Mouse (Mus musculus) lung, embryonic 16.5 days (tissue): ENCODE results near the gene 2310057N15Rik. TPM values are rescaled to one million over a fixed set of nuclear protein-coding genes. Genes with fewer than 3 reads are reported as not detected.
"Not testable (repeated sequence)": the region's sequence is repeated elsewhere in the genome, so short reads cannot be mapped to it uniquely, and the experiment has no call there.

ENCODE experiments used
- ATAC-seq: fragments of 200-750 bp; cut with Nextera tagmentation; 2 replicates; pipeline ENCODE4 v1.8.0; 2017; ENCODE audit warnings: low read depth, mild to moderate bottlenecking, moderate library complexity
- H3K27ac ChIP-seq: fragments of 300-500 bp; sonication (generic); 2 replicates; pipeline ENCODE4 v1.5.1; 2014; ENCODE audit warnings: mild to moderate bottlenecking, control low read depth, low read length
- H3K27me3 ChIP-seq: fragments of 300-500 bp; sonication (generic); 2 replicates; pipeline ENCODE4 v1.6.1; 2014; ENCODE audit warnings: low read depth, low read length, mixed read lengths; ENCODE audit not compliant: control insufficient read depth, insufficient read depth
- H3K36me3 ChIP-seq: fragments of 300-500 bp; sonication (generic); 2 replicates; pipeline ENCODE4 v1.6.1; 2014; ENCODE audit warnings: low read length; ENCODE audit not compliant: control insufficient read depth, insufficient read depth
- H3K4me1 ChIP-seq: fragments of 300-500 bp; sonication (generic); replicated peaks from 2 replicates; pipeline ENCODE4 v1.6.1; 2014; ENCODE audit warnings: low read length, mixed read lengths; ENCODE audit not compliant: control insufficient read depth, insufficient read depth
- H3K4me2 ChIP-seq: fragments of 300-500 bp; sonication (generic); 2 replicates; pipeline ENCODE4 v1.6.1; 2014; ENCODE audit warnings: low read depth, low read length, control low read depth
- H3K4me3 ChIP-seq: fragments of 300-500 bp; sonication (generic); 2 replicates; pipeline ENCODE4 v1.5.1; 2014; ENCODE audit warnings: mild to moderate bottlenecking, low read length, control low read depth
- H3K9ac ChIP-seq: fragments of 300-500 bp; sonication (generic); 2 replicates; pipeline ENCODE4 v1.6.1; 2014; ENCODE audit warnings: low read length, control low read depth
- H3K9me3 ChIP-seq: fragments of 300-500 bp; sonication (generic); 2 replicates; pipeline ENCODE4 v1.6.1; 2016; ENCODE audit warnings: low read length; ENCODE audit not compliant: control insufficient read depth
- WGBS: fragments of 180-500 bp; shearing (Covaris S2); extraction: QIAGEN DNeasy Blood & Tissue Kit; methylation state at CpG from one replicate; pipeline ENCODE4 v1.1.7; 2014; 5-methylcytosine and 5-hydroxymethylcytosine counted together
- polyA plus RNA-seq: library from polyadenylated mRNA; unstranded; fragments of >200 nt; fragmentation: Nextera tagmentation; extraction: Ambion mirVana; gene quantifications from 2 replicates; pipeline ENCODE4 v1.2.1, GENCODE M21; 2015

The 2310057N15Rik gene
- polyA plus RNA-seq: not detected in 2 replicates

DNA sequence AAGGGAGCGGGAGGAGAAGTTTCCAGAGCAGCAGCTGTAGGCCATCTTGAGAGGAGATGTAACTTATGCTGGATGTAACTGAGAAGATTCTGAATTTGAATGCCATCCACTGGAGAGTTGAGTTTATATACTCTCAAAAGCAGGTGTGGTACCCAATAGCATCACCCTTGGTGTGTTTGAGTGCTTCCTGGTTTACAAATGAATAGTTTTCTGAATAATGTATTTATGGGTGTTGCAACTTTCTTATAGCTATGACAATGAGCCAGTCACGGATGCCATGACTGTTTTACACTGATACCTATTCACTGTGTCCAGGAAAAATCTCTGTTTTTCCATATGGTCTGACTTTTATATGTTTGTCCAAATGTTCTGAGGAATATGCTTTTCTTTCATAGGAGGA is at the start of gene 2310057N15Rik:
Gene 2310057N15Rik, minus strand, starts transcription at position 101 of the 400 bp plus-strand sequence.
- 83% methylated on average over 2 of the region's 2 CpGs for WGBS
- ATAC-seq: no peak
- Histone ChIP-seq H3K27ac (no peak within 1 kb of the TSS), H3K9ac (no peak within 1 kb of the TSS), H3K4me1 (no peaks in the 10 kb centered on the region), H3K4me3 (no peak within 1 kb of the TSS), H3K27me3 (no peaks in the 10 kb centered on the region), H3K9me3 (no peaks in the 10 kb centered on the region), H3K4me2 (no peak within 1 kb of the TSS), H3K36me3 (no peaks in the 10 kb centered on the region)

DNA sequence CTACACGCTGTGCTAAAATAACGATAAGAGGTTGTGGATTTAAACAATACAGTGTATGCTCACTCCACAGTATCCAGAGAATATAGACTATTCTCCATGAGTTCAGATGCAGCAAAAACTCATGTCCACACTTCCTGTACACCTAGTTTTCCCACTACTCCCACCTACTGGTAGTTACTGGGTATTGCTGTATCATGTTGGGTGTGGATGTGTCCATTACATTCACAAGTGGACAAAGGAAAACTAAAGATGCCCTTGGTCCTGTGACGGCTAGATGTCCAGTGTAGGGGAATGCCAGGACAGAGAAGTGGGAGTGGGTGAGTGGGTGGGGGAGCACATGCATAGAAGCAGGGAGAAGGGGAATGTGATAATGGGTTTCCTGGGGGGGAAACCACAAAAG is 49.7 kb upstream of the 2310057N15Rik start:
- no peaks in the 10 kb centered on the region for H3K36me3 ChIP-seq
- ATAC-seq: no peak
- H3K27ac ChIP-seq: no peak overlapping the region
- H3K9me3 ChIP-seq: no peaks in the 10 kb centered on the region
- no peaks in the 10 kb centered on the region for H3K4me1 ChIP-seq
- 81% methylated on average over 3 of the region's 3 CpGs for WGBS
- H3K4me3 ChIP-seq: no peak overlapping the region
- H3K9ac ChIP-seq: no peak overlapping the region
- no peak overlapping the region for H3K4me2 ChIP-seq
- H3K27me3 ChIP-seq: no peaks in the 10 kb centered on the region

DNA sequence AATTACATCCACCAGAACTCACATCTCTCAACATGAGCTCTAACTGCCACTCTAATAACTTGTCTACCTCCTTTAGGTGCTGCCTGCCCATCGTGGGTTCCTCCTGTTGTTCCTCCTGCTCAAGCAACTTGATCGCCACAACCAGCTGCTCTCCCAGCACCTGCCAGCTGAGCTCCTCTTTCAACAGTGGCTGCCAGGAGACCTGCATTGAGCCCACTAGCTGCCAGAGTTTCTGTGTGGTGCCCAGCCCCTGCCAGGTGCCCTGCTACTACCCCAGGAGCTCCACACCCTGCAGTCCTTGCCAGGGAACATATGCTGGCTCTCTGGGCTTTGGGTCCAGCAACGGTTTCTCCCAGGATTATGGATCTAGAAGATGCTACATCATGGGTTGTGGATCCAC is 46.1 kb upstream of the 2310057N15Rik start, which contains the start of gene Krtap15:
Gene Krtap15, plus strand, starts transcription at position 150 of the 400 bp plus-strand sequence.
- ATAC-seq: no peak
- no peak within 1 kb of the TSS for H3K4me3 ChIP-seq
- H3K9me3 ChIP-seq: no peaks in the 10 kb centered on the region
- no peaks in the 10 kb centered on the region for H3K4me1 ChIP-seq
- WGBS: 65% methylated on average over 3 of the region's 3 CpGs
- H3K27me3 ChIP-seq: no peaks in the 10 kb centered on the region
- no peaks in the 10 kb centered on the region for H3K36me3 ChIP-seq
- H3K9ac ChIP-seq: no peak within 1 kb of the TSS
- H3K4me2 ChIP-seq: no peak within 1 kb of the TSS
- H3K27ac ChIP-seq: no peak within 1 kb of the TSS

DNA sequence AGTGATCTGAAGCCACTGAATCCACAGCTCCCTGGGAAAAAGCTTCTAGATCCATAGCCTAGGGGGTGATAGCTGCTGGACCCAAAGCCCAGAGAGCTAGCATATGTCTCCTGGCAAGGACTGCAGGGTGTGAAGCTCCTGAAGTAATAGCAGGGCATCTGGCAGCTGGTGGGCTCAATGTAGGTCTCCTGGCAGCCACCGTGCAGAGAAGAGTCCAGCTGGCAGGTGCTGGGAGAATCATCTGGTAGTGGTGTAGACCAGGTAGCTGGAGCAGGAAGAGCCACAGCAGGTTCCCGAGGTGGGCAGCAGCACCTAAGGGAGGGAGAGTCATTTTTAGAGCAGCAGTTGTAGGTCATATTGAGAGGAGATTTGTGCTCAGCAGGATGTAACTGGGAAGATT is 37.8 kb upstream of the 2310057N15Rik start, which contains the start of gene Gm20741:
Gene Gm20741, minus strand, starts transcription at position 394 of the 400 bp plus-strand sequence.
- 72% methylated on average over 2 of the region's 2 CpGs for WGBS
- no peaks in the 10 kb centered on the region for H3K4me1 ChIP-seq
- no peak within 1 kb of the TSS for H3K4me3 ChIP-seq
- no peak within 1 kb of the TSS for H3K4me2 ChIP-seq
- no peaks in the 10 kb centered on the region for H3K27me3 ChIP-seq
- ATAC-seq: no peak
- no peaks in the 10 kb centered on the region for H3K9me3 ChIP-seq
- no peaks in the 10 kb centered on the region for H3K36me3 ChIP-seq
- H3K27ac ChIP-seq: no peak within 1 kb of the TSS
- no peak within 1 kb of the TSS for H3K9ac ChIP-seq

DNA sequence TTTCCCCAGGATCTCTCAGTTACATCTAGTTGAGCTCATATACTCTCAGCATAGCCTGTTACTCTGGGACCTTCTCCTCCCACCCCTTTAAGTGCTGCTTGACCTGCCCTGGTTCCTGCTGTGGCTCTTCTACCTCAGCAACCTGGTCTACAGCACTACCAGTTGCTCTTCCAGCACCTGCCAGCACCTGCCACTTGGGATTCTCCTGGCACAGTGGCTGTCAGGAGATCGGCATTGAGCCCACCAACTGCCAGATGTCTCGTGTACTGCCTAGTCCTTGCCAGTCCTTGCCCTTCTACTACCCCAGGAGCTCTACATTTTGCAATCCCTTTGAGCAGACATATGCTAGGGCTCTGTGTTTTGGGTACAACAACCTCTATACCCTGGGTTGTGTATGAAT is 12.8 kb upstream of the 2310057N15Rik start:
- no peaks in the 10 kb centered on the region for H3K9me3 ChIP-seq
- H3K9ac ChIP-seq: no peak overlapping the region
- no peaks in the 10 kb centered on the region for H3K36me3 ChIP-seq
- H3K27ac ChIP-seq: no peak overlapping the region
- no peak for ATAC-seq
- H3K4me1 ChIP-seq: no peaks in the 10 kb centered on the region
- no peaks in the 10 kb centered on the region for H3K27me3 ChIP-seq
- no peak overlapping the region for H3K4me2 ChIP-seq
- H3K4me3 ChIP-seq: no peak overlapping the region
- 60% methylated on average over 2 of the region's 2 CpGs for WGBS

DNA sequence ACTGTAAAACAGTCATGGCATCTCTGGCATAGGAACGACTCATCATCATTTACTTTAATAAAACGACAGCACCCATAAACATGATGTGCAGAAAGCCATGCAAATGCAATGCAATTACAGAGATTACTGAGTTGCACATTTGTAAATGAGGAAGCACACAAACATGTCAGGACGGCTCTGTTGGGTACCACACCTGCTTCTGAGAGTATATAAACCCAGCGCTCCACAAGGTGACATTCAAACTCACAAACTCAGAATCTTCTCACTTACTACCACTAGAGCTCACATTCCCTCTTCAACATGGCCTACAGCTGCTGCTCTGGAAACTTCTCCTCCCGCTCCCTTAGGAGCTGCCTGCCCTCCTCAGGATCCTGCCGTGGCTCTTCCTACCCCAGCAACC is 3.6 kb upstream of the 2310057N15Rik start, which contains the start of gene Gm5965:
Gene Gm5965, plus strand, starts transcription at position 301 of the 400 bp plus-strand sequence.
- Histone ChIP-seq H3K9me3 (no peaks in the 10 kb centered on the region), H3K4me2 (no peak within 1 kb of the TSS), H3K27ac (no peak within 1 kb of the TSS), H3K9ac (no peak within 1 kb of the TSS), H3K27me3 (no peaks in the 10 kb centered on the region), H3K36me3 (no peaks in the 10 kb centered on the region), H3K4me1 (no peaks in the 10 kb centered on the region), H3K4me3 (no peak within 1 kb of the TSS)
- no peak for ATAC-seq
- 83% methylated on average over 5 of the region's 6 CpGs for WGBS

DNA sequence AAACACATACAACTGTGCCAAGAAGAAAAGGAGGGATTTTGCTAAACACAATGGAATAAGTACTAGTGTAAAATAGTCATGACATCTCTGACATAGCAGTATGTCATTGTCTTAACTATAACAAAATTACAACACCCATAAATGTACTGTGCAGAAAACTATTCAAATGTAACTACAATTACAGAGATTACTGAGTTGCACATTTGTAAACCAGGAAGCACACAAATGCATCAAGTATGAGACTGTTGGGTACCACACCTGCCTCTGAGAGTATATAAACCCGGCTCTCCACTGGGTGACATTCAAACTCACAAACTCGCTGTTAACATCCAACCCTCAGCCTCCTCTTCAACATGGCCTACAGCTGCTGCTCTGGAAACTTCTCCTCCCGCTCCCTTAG is 15.5 kb downstream of the 2310057N15Rik start, which contains the start of gene 2310034C09Rik:
Gene 2310034C09Rik, plus strand, starts transcription at position 301 of the 400 bp plus-strand sequence.
- H3K9ac ChIP-seq, H3K27ac ChIP-seq, H3K4me1 ChIP-seq, H3K27me3 ChIP-seq, H3K4me2 ChIP-seq, H3K4me3 ChIP-seq, ATAC-seq, H3K9me3 ChIP-seq, H3K36me3 ChIP-seq: not testable (repeated sequence)
- WGBS: 72% methylated on average over 3 of the region's 3 CpGs

DNA sequence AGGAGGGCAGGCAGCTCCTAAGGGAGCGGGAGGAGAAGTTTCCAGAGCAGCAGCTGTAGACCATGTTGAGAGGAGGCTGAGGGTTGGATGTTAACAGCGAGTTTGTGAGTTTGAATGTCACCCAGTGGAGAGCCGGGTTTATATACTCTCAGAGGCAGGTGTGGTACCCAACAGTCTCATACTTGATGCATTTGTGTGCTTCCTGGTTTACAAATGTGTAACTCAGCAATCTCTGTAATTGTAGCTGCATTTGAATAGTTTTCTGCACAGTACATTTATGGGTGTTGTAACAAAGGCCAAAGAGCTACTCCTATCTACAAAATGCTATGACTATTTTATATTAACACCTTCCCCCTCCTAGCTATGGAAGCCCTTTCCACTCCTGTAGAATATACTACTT is 22.5 kb downstream of the 2310057N15Rik start, which contains the start of gene Krtap13:
Gene Krtap13, minus strand, starts transcription at position 101 of the 400 bp plus-strand sequence.
- H3K9ac ChIP-seq, H3K4me2 ChIP-seq, H3K9me3 ChIP-seq, H3K27me3 ChIP-seq, H3K4me3 ChIP-seq, H3K27ac ChIP-seq, ATAC-seq, H3K36me3 ChIP-seq, H3K4me1 ChIP-seq: not testable (repeated sequence)
- WGBS: 71% methylated on average over 3 of the region's 3 CpGs

DNA sequence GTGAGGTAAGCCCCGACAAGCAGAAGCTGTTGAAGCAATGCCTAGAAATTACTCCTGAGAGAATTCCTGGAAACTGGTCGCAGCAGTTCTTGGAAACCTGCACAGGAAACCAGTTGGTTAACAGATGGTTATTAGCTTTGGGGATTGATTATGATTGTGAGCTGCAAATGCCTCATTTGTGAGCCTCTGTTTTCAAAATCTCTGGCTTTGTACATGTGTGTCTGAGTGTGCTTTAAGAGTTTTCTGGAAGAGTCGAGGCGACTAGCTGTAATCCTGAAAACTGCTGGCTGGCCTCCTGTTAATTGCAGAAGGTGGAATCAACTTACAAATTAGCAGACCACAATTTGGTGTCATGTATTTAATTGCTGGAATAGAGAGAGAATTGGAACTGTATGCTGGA is 26.1 kb downstream of the 2310057N15Rik start:
- H3K4me1 ChIP-seq: no peaks in the 10 kb centered on the region
- no peaks in the 10 kb centered on the region for H3K36me3 ChIP-seq
- no peaks in the 10 kb centered on the region for H3K9me3 ChIP-seq
- ATAC-seq: no peak
- H3K27ac ChIP-seq: no peak overlapping the region
- H3K27me3 ChIP-seq: no peaks in the 10 kb centered on the region
- no peak overlapping the region for H3K4me2 ChIP-seq
- WGBS: 74% methylated on average over 4 of the region's 4 CpGs
- no peak overlapping the region for H3K4me3 ChIP-seq
- H3K9ac ChIP-seq: no peak overlapping the region
